Mouse (Mus musculus) right cerebral cortex, adult 18-20 months (tissue): Measurements from ENCODE around the gene Rnd1.
A peak's percentile ranks its signal among the peaks of the same experiment; 100 is the strongest.

ENCODE experiments used
- DNase-seq: peaks from one replicate; pipeline ENCODE4 v3.0.0; 2022; ENCODE audit warnings: mixed read lengths

Gene Rnd1

GRCm38 (mm10) chr15:98636517-98636916 lies 40.7 kb downstream of the Rnd1 start:
- peak; percentile 82 for DNase-seq

GRCm38 (mm10) chr15:98635291-98635841 lies 41.9 kb downstream of the Rnd1 start:
- no peak for DNase-seq

GRCm38 (mm10) chr15:98634541-98635081 lies 42.6 kb downstream of the Rnd1 start:
- DNase-seq: peak; percentile 88

- DNase-seq: no peak
Measured at GRCm38 (mm10) chr15:98633822-98634470, 43.3 kb downstream of the Rnd1 start.

GRCm38 (mm10) chr15:98632921-98633320 lies 44.3 kb downstream of the Rnd1 start:
- DNase-seq: no peak

GRCm38 (mm10) chr15:98632107-98632744 lies 45.0 kb downstream of the Rnd1 start:
- DNase-seq: peak; percentile 75

GRCm38 (mm10) chr15:98631493-98631892 lies 45.8 kb downstream of the Rnd1 start:
- DNase-seq: no peak

GRCm38 (mm10) chr15:98630540-98630939 lies 46.7 kb downstream of the Rnd1 start, which contains the start of gene Cacnb3:
Gene Cacnb3 (plus strand): TSS chr15:98630840.
- DNase-seq: no peak

GRCm38 (mm10) chr15:98629464-98629863 lies 47.8 kb downstream of the Rnd1 start:
- no peak for DNase-seq

- DNase-seq: no peak
Measured at GRCm38 (mm10) chr15:98628589-98629254, 48.5 kb downstream of the Rnd1 start.

GRCm38 (mm10) chr15:98626487-98627212 lies 50.6 kb downstream of the Rnd1 start:
- no peak for DNase-seq

- DNase-seq: no peak
Measured at GRCm38 (mm10) chr15:98626078-98626477, 51.2 kb downstream of the Rnd1 start.

- no peak for DNase-seq
Measured at GRCm38 (mm10) chr15:98623361-98623821, 53.9 kb downstream of the Rnd1 start.

GRCm38 (mm10) chr15:98622721-98623120 lies 54.5 kb downstream of the Rnd1 start:
- no peak for DNase-seq

GRCm38 (mm10) chr15:98622199-98622598 lies 55.1 kb downstream of the Rnd1 start:
- DNase-seq: no peak

- DNase-seq: no peak
Measured at GRCm38 (mm10) chr15:98617176-98617537, 60.1 kb downstream of the Rnd1 start.

GRCm38 (mm10) chr15:98616362-98617175 lies 60.7 kb downstream of the Rnd1 start:
- DNase-seq: no peak

GRCm38 (mm10) chr15:98615751-98616150 lies 61.5 kb downstream of the Rnd1 start:
- DNase-seq: no peak

- DNase-seq: no peak
Measured at GRCm38 (mm10) chr15:98614971-98615370, 62.3 kb downstream of the Rnd1 start.

GRCm38 (mm10) chr15:98614551-98614950 lies 62.7 kb downstream of the Rnd1 start:
- DNase-seq: no peak
